Mouse (Mus musculus) liver, postnatal 0 days (tissue): ENCODE measurements at regions not wholly inside any gene's neighbourhood (a gene's known extent, or its start where the extent isn't known, plus 50 kb on each side); places are given as distances from the start of the nearest gene placed in this dataset.

Source experiments
- CTCF ChIP-seq: sonication (generic); IDR thresholded peaks from 2 replicates; pipeline ENCODE4 v1.5.1; 2016; ENCODE audit warnings: antibody characterized with exemption, low read depth
- EP300 ChIP-seq: IDR thresholded peaks from 2 replicates; pipeline ENCODE4 v1.6.1; 2016; ENCODE audit warnings: antibody characterized with exemption, low read depth, mild to moderate bottlenecking

DNA sequence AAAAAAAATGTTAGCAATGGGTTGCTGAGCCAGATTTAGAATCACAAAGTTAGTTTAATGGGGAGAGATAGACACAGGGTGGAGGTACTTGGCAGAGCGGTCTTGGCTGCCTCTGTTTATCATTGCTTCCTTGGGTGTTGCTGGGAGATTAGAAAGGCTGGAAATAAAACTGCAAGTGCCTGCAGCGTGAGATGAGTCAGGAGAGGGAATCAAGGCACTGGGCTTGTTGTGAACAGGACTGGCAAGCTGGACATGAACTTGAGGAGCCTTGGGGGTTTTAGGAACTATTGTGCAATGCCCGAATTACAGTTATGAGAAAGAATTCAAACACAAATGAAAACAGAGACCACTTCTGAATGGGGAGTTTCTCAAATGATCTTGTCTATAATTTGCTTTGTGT is 102.8 kb downstream of the Tmx1 start:
- no peak for TF ChIP-seq CTCF
- TF ChIP-seq EP300: no peak
